Mouse (Mus musculus): ENCODE measurements at regions not wholly inside any gene's neighbourhood (a gene's known extent, or its start where the extent isn't known, plus 50 kb on each side); places are given as distances from the start of the nearest gene placed in this dataset.

- Histone ChIP-seq H3K27ac (ENCODE audit: insufficient read depth, low read length) (no peak overlapping the region), H3K4me3 (ENCODE audit: insufficient read depth, low read length) (no peak overlapping the region)
- TF ChIP-seq POLR2A (IDR thresholded peaks at IDR 0.05; ENCODE audit: extremely low read depth, insufficient read depth, low read length) (no peak), CTCF (IDR thresholded peaks at IDR 0.05; ENCODE audit: extremely low read depth, insufficient read depth, low read length) (no peak)
These were observed 73.1 kb upstream of the Zc3h12a start for GRCm38 (mm10) chr4:125200762-125201161.

DNA sequence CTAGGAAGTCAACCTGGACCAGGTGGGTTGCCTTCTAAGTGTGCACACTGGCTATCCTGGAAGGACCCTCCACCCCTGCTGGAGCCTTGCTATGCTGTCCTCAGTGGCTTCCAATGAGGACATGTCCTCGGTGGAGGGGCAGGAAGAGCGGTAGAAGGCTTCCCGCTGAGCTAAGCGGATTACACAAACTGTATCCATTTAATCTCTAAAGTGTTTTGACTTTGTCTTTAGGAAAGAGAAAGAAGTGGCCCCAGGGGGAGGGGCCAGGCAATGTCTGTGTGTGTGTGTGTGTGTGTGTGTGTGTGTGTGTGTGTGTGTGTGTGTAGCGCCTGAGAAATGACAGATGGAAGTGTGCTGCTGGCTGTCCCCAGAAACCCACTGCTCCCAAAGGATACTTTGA, 71.6 kb upstream of the Zc3h12a start:
- Histone ChIP-seq H3K27ac (ENCODE audit: insufficient read depth, low read length) (no peak overlapping the region), H3K4me1 (ENCODE audit: control insufficient read depth, insufficient read depth, low read length) (peaks cover 3% of the 10 kb centered on the region; the same call in 1 of the 2 replicates), H3K4me3 (ENCODE audit: insufficient read depth, low read length) (no peak overlapping the region)
- TF ChIP-seq CTCF (IDR thresholded peaks at IDR 0.05; ENCODE audit: extremely low read depth, insufficient read depth, low read length) = no peak
- TF ChIP-seq POLR2A (IDR thresholded peaks at IDR 0.05; ENCODE audit: extremely low read depth, insufficient read depth, low read length) = no peak

More at GRCm38 (mm10) chr4:125200762-125201161, 73.1 kb upstream of the Zc3h12a start:
- H3K4me1 ChIP-seq (ENCODE audit: control insufficient read depth, insufficient read depth, low read length) = no peaks in the 10 kb centered on the region

- H3K27ac ChIP-seq (ENCODE audit: insufficient read depth, low read length) = no peak overlapping the region
- no peak overlapping the region for H3K4me3 ChIP-seq (ENCODE audit: insufficient read depth, low read length)
- peaks cover 8% of the 10 kb centered on the region for H3K4me1 ChIP-seq (ENCODE audit: control insufficient read depth, insufficient read depth, low read length)
- TF ChIP-seq CTCF (IDR thresholded peaks at IDR 0.05; ENCODE audit: extremely low read depth, insufficient read depth, low read length) (no peak), POLR2A (IDR thresholded peaks at IDR 0.05; ENCODE audit: extremely low read depth, insufficient read depth, low read length) (no peak)
These were observed 68.3 kb upstream of the Zc3h12a start for GRCm38 (mm10) chr4:125195901-125196435.

DNA sequence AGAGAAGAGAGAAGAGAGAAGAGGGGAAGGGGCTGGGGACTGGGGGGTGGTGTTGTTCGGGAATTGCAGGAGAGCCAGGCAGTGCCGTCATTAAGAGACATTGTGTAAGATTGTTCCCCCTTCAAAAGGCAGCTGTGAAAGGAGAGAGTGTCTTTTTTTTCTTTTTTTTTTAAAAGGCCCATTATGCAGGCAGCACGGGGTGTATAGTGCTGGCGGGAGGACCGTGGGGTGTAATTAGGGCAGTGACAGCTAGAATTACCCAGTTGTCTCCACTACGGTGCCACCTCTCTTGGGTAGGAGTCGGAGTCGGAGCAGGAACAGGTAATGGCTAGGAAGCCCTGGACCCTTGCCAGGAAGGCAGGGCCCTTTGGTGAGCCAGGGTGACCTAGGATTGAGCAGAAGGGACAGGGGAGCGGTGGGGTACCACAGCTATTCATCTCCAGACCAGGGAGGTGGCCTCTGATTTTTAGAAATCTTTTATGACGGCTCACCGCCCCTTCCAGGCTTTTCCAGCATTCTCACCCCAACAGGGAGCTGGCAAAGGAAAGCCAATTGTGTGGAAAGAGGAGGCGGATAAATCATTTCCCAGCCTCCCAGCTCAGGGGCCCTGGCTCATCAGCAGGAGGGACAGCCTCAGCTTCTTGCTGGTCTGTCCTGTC, 67.2 kb upstream of the Zc3h12a start:
- no peak overlapping the region for H3K4me3 ChIP-seq (ENCODE audit: insufficient read depth, low read length)
- no peak overlapping the region for H3K27ac ChIP-seq (ENCODE audit: insufficient read depth, low read length)
- TF ChIP-seq CTCF (IDR thresholded peaks at IDR 0.05; ENCODE audit: extremely low read depth, insufficient read depth, low read length) = no peak
- no peak for TF ChIP-seq POLR2A (IDR thresholded peaks at IDR 0.05; ENCODE audit: extremely low read depth, insufficient read depth, low read length)
- H3K4me1 ChIP-seq (ENCODE audit: control insufficient read depth, insufficient read depth, low read length) = peaks cover 8% of the 10 kb centered on the region

GRCm38 (mm10) chr4:125194298-125194697, 66.7 kb upstream of the Zc3h12a start:
- H3K27ac ChIP-seq (ENCODE audit: insufficient read depth, low read length) = no peak overlapping the region
- TF ChIP-seq CTCF (IDR thresholded peaks at IDR 0.05; ENCODE audit: extremely low read depth, insufficient read depth, low read length) (no peak), POLR2A (IDR thresholded peaks at IDR 0.05; ENCODE audit: extremely low read depth, insufficient read depth, low read length) (no peak)
- H3K4me3 ChIP-seq (ENCODE audit: insufficient read depth, low read length) = no peak overlapping the region
- H3K4me1 ChIP-seq (ENCODE audit: control insufficient read depth, insufficient read depth, low read length) = peaks cover 8% of the 10 kb centered on the region

DNA sequence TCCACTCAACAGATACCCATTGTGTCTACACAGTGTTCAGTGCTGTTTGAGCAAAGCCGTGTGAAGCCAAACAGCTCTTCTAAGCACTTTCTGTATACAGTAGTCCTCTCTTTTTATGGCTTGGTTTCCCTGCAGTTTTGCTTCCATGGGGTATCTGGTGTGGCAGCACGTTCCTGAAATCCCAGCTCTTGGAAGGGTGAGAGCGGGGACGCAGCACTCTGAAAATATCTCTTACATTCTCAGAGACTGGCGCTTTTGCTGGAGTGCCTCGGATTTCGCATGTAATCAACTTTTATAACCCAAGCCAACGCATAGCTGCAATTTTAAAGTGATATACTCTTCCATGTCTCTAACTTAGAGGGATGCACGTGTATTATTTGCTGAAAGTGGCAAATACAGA, 64.0 kb upstream of the Zc3h12a start:
- Histone ChIP-seq H3K27ac (ENCODE audit: insufficient read depth, low read length) (no peak overlapping the region), H3K4me1 (ENCODE audit: control insufficient read depth, insufficient read depth, low read length) (peaks cover 8% of the 10 kb centered on the region), H3K4me3 (ENCODE audit: insufficient read depth, low read length) (no peak overlapping the region)
- TF ChIP-seq CTCF (IDR thresholded peaks at IDR 0.05; ENCODE audit: extremely low read depth, insufficient read depth, low read length) (no peak), POLR2A (IDR thresholded peaks at IDR 0.05; ENCODE audit: extremely low read depth, insufficient read depth, low read length) (no peak)

- Histone ChIP-seq H3K27ac (ENCODE audit: insufficient read depth, low read length) (no peak overlapping the region), H3K4me1 (ENCODE audit: control insufficient read depth, insufficient read depth, low read length) (peaks cover 8% of the 10 kb centered on the region), H3K4me3 (ENCODE audit: insufficient read depth, low read length) (no peak overlapping the region)
- TF ChIP-seq POLR2A (IDR thresholded peaks at IDR 0.05; ENCODE audit: extremely low read depth, insufficient read depth, low read length) (no peak), CTCF (IDR thresholded peaks at IDR 0.05; ENCODE audit: extremely low read depth, insufficient read depth, low read length) (no peak)
These were observed 63.4 kb upstream of the Zc3h12a start for GRCm38 (mm10) chr4:125191010-125191409.

- no peak overlapping the region for H3K27ac ChIP-seq (ENCODE audit: insufficient read depth, low read length)
- peaks cover 6% of the 10 kb centered on the region for H3K4me1 ChIP-seq (ENCODE audit: control insufficient read depth, insufficient read depth, low read length)
- no peak overlapping the region for H3K4me3 ChIP-seq (ENCODE audit: insufficient read depth, low read length)
- no peak for TF ChIP-seq CTCF (IDR thresholded peaks at IDR 0.05; ENCODE audit: extremely low read depth, insufficient read depth, low read length)
- TF ChIP-seq POLR2A (IDR thresholded peaks at IDR 0.05; ENCODE audit: extremely low read depth, insufficient read depth, low read length) = no peak
These were observed 62.3 kb upstream of the Zc3h12a start for GRCm38 (mm10) chr4:125189971-125190370.

GRCm38 (mm10) chr4:125186246-125186645, 58.6 kb upstream of the Zc3h12a start:
- Histone ChIP-seq H3K27ac (ENCODE audit: insufficient read depth, low read length) (no peak overlapping the region), H3K4me3 (ENCODE audit: insufficient read depth, low read length) (no peak overlapping the region), H3K4me1 (ENCODE audit: control insufficient read depth, insufficient read depth, low read length) (no peaks in the 10 kb centered on the region)
- no peak for TF ChIP-seq CTCF (IDR thresholded peaks at IDR 0.05; ENCODE audit: extremely low read depth, insufficient read depth, low read length)

GRCm38 (mm10) chr4:125185076-125185475, 57.4 kb upstream of the Zc3h12a start:
- TF ChIP-seq POLR2A (IDR thresholded peaks at IDR 0.05; ENCODE audit: extremely low read depth, insufficient read depth, low read length) (no peak), CTCF (IDR thresholded peaks at IDR 0.05; ENCODE audit: extremely low read depth, insufficient read depth, low read length) (no peak)
- no peaks in the 10 kb centered on the region for H3K4me1 ChIP-seq (ENCODE audit: control insufficient read depth, insufficient read depth, low read length)
- no peak overlapping the region for H3K27ac ChIP-seq (ENCODE audit: insufficient read depth, low read length)
- no peak overlapping the region for H3K4me3 ChIP-seq (ENCODE audit: insufficient read depth, low read length)

All from cortical plate, adult 2 months (tissue).